Mouse (Mus musculus): Measurements from ENCODE around the gene Scp2. TPM values are rescaled to one million over a fixed set of nuclear protein-coding genes. Genes with fewer than 3 reads are reported as not detected.

Scp2 gene
- polyA plus RNA-seq, 1 experiment from 2014 or later: 363 TPM

- no peak for TF ChIP-seq CTCF (IDR thresholded peaks at IDR 0.05; ENCODE audit: low read depth)
- no peak overlapping the region for H3K9ac ChIP-seq (ENCODE audit: low read depth, low read length)
- H3K4me1 ChIP-seq (replicated peaks; ENCODE audit: insufficient read depth, low read length): 0 out of 2 replicates have a peak, but pooled peaks cover 2% of the 10 kb centered on the region
- H3K27ac ChIP-seq: no peak overlapping the region
- no peaks in the 10 kb centered on the region for H3K27me3 ChIP-seq (ENCODE audit: insufficient read depth, low read length)
- H3K9me3 ChIP-seq (replicated peaks; ENCODE audit: low read length): no peaks in the 10 kb centered on the region
- H3K36me3 ChIP-seq (ENCODE audit: insufficient read depth, low read length): no peaks in the 10 kb centered on the region
- ATAC-seq (replicated peaks; ENCODE audit: low FRiP score, low read depth) (no peak), DNase-seq (ENCODE audit: low spot score) (no peak)
- no peak overlapping the region for H3K4me2 ChIP-seq (ENCODE audit: low read length)
- no peak overlapping the region for H3K4me3 ChIP-seq (replicated peaks; ENCODE audit: low read depth, low read length)
- 89% methylated on average over 6 of the region's 6 CpGs for WGBS
Measured at GRCm38 (mm10) chr4:108020178-108020577, 124.6 kb downstream of the Scp2 start.

DNA sequence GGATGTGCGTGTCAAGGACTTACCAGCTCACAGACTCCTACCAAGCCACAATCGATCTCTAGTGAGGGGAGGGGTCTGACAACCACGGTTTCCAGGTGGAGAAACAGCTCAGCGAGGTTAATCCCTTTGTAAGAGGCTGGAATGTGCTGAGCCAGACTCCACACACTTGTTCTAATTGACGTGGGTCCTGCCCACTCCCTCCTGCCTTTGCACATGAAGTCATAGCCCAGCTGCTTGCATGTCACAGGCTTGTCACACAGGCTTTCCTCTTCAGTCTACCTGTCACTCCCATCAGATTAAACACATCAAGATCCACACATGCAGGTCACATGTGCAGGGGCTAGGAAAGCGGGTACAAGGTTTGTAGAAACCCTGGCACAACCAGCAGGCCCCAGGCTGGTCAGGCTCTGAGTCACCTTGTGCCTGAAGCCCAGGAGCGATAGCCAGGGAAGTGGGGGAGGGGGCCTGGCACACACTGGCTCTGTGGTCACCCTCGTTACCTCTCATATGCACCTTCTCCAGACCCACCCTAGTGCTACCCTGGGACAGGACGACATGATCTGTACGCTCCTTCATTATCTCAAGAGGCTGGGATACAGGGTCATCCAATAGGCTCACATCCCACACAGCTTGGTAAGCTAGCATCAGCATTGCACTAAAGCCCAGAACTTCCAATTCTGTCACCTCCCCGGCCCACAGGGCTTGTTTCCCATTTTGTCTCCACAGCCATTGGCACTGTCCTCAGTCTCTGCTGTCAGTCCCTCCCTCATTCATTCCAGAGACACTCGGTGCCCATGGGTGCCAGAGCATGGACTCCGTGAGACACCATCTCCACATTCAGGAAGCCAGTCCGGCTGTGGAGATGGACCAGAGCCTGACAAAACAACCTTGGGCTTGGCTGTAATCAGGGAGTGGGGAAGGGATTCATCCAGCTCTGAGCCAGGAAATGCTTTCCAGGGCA lies 125.6 kb downstream of the Scp2 start:
- no peak overlapping the region for H3K4me2 ChIP-seq (ENCODE audit: low read length)
- H3K9ac ChIP-seq (ENCODE audit: low read depth, low read length): no peak overlapping the region
- no peaks in the 10 kb centered on the region for H3K27me3 ChIP-seq (ENCODE audit: insufficient read depth, low read length)
- TF ChIP-seq CTCF (IDR thresholded peaks at IDR 0.05; ENCODE audit: low read depth): no peak
- no peaks in the 10 kb centered on the region for H3K36me3 ChIP-seq (ENCODE audit: insufficient read depth, low read length)
- H3K27ac ChIP-seq: no peak overlapping the region
- WGBS: 51% methylated on average over 13 of the region's 14 CpGs
- H3K4me1 ChIP-seq (replicated peaks; ENCODE audit: insufficient read depth, low read length): no peaks in the 10 kb centered on the region
- ATAC-seq (replicated peaks; ENCODE audit: low FRiP score, low read depth) (no peak; the same call in 1 of the 2 replicates), DNase-seq (ENCODE audit: low spot score) (no peak)
- H3K4me3 ChIP-seq (replicated peaks; ENCODE audit: low read depth, low read length): no peak overlapping the region
- H3K9me3 ChIP-seq (replicated peaks; ENCODE audit: low read length): no peaks in the 10 kb centered on the region

- DNase-seq (ENCODE audit: low spot score): no peak
- 42% methylated on average over 10 of the region's 10 CpGs for WGBS
Measured at GRCm38 (mm10) chr4:108018241-108018923, 126.4 kb downstream of the Scp2 start.

DNA sequence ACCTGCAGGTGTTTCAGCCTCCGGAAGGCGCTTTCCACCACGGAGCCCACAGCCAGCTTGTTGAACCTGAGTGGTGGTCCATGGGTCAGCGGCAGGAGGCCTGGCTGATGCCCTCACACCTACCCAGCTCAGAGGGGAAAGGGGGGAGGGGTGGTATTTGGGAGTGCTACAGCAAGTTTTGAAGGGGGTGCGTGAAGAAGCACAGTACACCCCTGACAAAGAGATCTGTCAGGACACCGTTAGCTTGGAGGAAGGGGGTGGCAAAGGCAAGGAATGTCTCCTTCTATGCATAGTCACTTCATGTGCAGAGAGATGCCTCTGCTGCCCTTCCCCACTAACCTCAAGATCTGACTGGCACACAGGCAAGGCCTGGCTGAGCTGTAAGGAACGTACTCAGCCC lies 127.0 kb downstream of the Scp2 start:
- H3K27ac ChIP-seq: no peak overlapping the region

More at GRCm38 (mm10) chr4:108018241-108018923, 126.4 kb downstream of the Scp2 start:
- Histone ChIP-seq H3K4me3 (replicated peaks; ENCODE audit: low read depth, low read length) (no peak overlapping the region), H3K4me1 (replicated peaks; ENCODE audit: insufficient read depth, low read length) (no peaks in the 10 kb centered on the region), H3K36me3 (ENCODE audit: insufficient read depth, low read length) (no peaks in the 10 kb centered on the region), H3K9ac (ENCODE audit: low read depth, low read length) (no peak overlapping the region), H3K4me2 (ENCODE audit: low read length) (no peak overlapping the region), H3K27ac (no peak overlapping the region), H3K9me3 (replicated peaks; ENCODE audit: low read length) (no peaks in the 10 kb centered on the region), H3K27me3 (ENCODE audit: insufficient read depth, low read length) (no peaks in the 10 kb centered on the region)
- ATAC-seq (replicated peaks; ENCODE audit: low FRiP score, low read depth): no peak
- TF ChIP-seq CTCF (IDR thresholded peaks at IDR 0.05; ENCODE audit: low read depth): no peak

DNA sequence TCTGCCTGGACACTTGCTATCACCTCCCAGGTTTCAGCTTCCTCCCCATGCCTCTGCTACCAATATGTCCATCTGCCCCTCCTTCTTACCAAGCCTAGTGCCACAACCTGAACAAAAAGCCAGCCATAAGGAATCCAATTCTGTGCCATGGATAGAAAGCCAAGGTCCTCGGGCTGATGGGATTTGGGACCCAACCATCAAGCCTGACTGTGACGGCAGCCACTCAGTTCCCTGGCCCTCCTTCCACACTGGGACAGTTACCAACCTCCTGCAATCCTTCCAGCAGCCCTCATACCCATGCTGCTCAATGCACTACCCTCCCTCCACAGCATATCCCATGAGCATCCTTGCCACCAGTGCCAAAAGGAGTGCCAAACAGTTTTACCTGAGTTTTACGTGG lies 128.5 kb downstream of the Scp2 start:
- Histone ChIP-seq H3K9ac (ENCODE audit: low read depth, low read length) (no peak overlapping the region), H3K27me3 (ENCODE audit: insufficient read depth, low read length) (no peaks in the 10 kb centered on the region), H3K4me2 (ENCODE audit: low read length) (no peak overlapping the region), H3K27ac (no peak overlapping the region), H3K4me3 (replicated peaks; ENCODE audit: low read depth, low read length) (no peak overlapping the region), H3K4me1 (replicated peaks; ENCODE audit: insufficient read depth, low read length) (no peaks in the 10 kb centered on the region), H3K36me3 (ENCODE audit: insufficient read depth, low read length) (no peaks in the 10 kb centered on the region), H3K9me3 (replicated peaks; ENCODE audit: low read length) (no peaks in the 10 kb centered on the region)
- WGBS: 87% methylated on average over 3 of the region's 3 CpGs
- DNase-seq (ENCODE audit: low spot score) (no peak), ATAC-seq (replicated peaks; ENCODE audit: low FRiP score, low read depth) (no peak)
- no peak for TF ChIP-seq CTCF (IDR thresholded peaks at IDR 0.05; ENCODE audit: low read depth)

More for the DNA sequence above, 127.0 kb downstream of the Scp2 start:
- WGBS: 80% methylated on average over 7 of the region's 7 CpGs
- Histone ChIP-seq H3K9me3 (replicated peaks; ENCODE audit: low read length) (no peaks in the 10 kb centered on the region), H3K4me3 (replicated peaks; ENCODE audit: low read depth, low read length) (no peak overlapping the region), H3K27me3 (ENCODE audit: insufficient read depth, low read length) (no peaks in the 10 kb centered on the region), H3K4me1 (replicated peaks; ENCODE audit: insufficient read depth, low read length) (no peaks in the 10 kb centered on the region), H3K36me3 (ENCODE audit: insufficient read depth, low read length) (no peaks in the 10 kb centered on the region), H3K9ac (ENCODE audit: low read depth, low read length) (no peak overlapping the region), H3K4me2 (ENCODE audit: low read length) (no peak overlapping the region)
- no peak for TF ChIP-seq CTCF (IDR thresholded peaks at IDR 0.05; ENCODE audit: low read depth)
- ATAC-seq (replicated peaks; ENCODE audit: low FRiP score, low read depth) (no peak), DNase-seq (ENCODE audit: low spot score) (no peak)

- Histone ChIP-seq H3K36me3 (ENCODE audit: insufficient read depth, low read length) (no peaks in the 10 kb centered on the region), H3K27me3 (ENCODE audit: insufficient read depth, low read length) (no peaks in the 10 kb centered on the region), H3K9ac (ENCODE audit: low read depth, low read length) (no peak overlapping the region), H3K9me3 (replicated peaks; ENCODE audit: low read length) (no peaks in the 10 kb centered on the region), H3K4me1 (replicated peaks; ENCODE audit: insufficient read depth, low read length) (no peaks in the 10 kb centered on the region), H3K4me3 (replicated peaks; ENCODE audit: low read depth, low read length) (no peak overlapping the region), H3K4me2 (ENCODE audit: low read length) (no peak overlapping the region), H3K27ac (no peak overlapping the region)
- DNase-seq (ENCODE audit: low spot score) (no peak), ATAC-seq (replicated peaks; ENCODE audit: low FRiP score, low read depth) (no peak)
- WGBS: 65% methylated on average over 14 of the region's 14 CpGs
- TF ChIP-seq CTCF (IDR thresholded peaks at IDR 0.05; ENCODE audit: low read depth): peak; percentile 28; the same call in 1 of the 2 replicates
Measured at GRCm38 (mm10) chr4:108015067-108015765, 129.6 kb downstream of the Scp2 start.

Measured in kidney, postnatal 0 days (tissue).